Mouse (Mus musculus) lung, postnatal 36 days (tissue): ENCODE data around the gene Urb1.
"Not testable (repeated sequence)": the region's sequence is repeated elsewhere in the genome, so short reads cannot be mapped to it uniquely, and the experiment has no call there.

Source experiments
- DNase-seq: peaks from one replicate; pipeline ENCODE4 v3.0.0; 2022; ENCODE audit warnings: mixed read lengths

Urb1 gene

GRCm38 (mm10) chr16:90809975-90810715 is at the start of gene Urb1:
Gene Urb1 (minus strand): TSS chr16:90810413.
- DNase-seq, result peak; percentile 100

- DNase-seq, result no peak
These were observed 48.0 kb upstream of the Urb1 start for GRCm38 (mm10) chr16:90858206-90858605.

GRCm38 (mm10) chr16:90856552-90857200 is 46.5 kb upstream of the Urb1 start:
- peak; percentile 69 for DNase-seq

- DNase-seq, result no peak
These were observed 41.6 kb upstream of the Urb1 start for GRCm38 (mm10) chr16:90851621-90852334.

- DNase-seq, result no peak
These were observed 40.7 kb upstream of the Urb1 start for GRCm38 (mm10) chr16:90850881-90851280.

- peak; percentile 57 for DNase-seq
These were observed 39.0 kb upstream of the Urb1 start for GRCm38 (mm10) chr16:90849262-90849661.

- DNase-seq, result peak; percentile 79
These were observed 38.5 kb upstream of the Urb1 start for GRCm38 (mm10) chr16:90848697-90849096.

GRCm38 (mm10) chr16:90845591-90845990 is 35.4 kb upstream of the Urb1 start:
- no peak for DNase-seq

- DNase-seq, result peak; percentile 49
These were observed 34.8 kb upstream of the Urb1 start for GRCm38 (mm10) chr16:90845038-90845437.

GRCm38 (mm10) chr16:90842164-90842563 is 32.0 kb upstream of the Urb1 start:
- no peak for DNase-seq

- DNase-seq, result no peak
These were observed 27.2 kb upstream of the Urb1 start for GRCm38 (mm10) chr16:90837431-90837830.

- no peak for DNase-seq
These were observed 23.0 kb upstream of the Urb1 start for GRCm38 (mm10) chr16:90833041-90833791.

GRCm38 (mm10) chr16:90832495-90832894 is 22.3 kb upstream of the Urb1 start:
- DNase-seq, result no peak

GRCm38 (mm10) chr16:90831676-90832075 is 21.5 kb upstream of the Urb1 start:
- DNase-seq, result peak; percentile 45

GRCm38 (mm10) chr16:90830686-90831439 is 20.6 kb upstream of the Urb1 start:
- DNase-seq, result peak; percentile 90

- DNase-seq, result peak; percentile 96
These were observed 19.9 kb upstream of the Urb1 start for GRCm38 (mm10) chr16:90829894-90830685.

- DNase-seq, result no peak
These were observed 18.9 kb upstream of the Urb1 start for GRCm38 (mm10) chr16:90829136-90829535.

GRCm38 (mm10) chr16:90827498-90827897 is 17.3 kb upstream of the Urb1 start:
- peak; percentile 42 for DNase-seq

- no peak for DNase-seq
These were observed 16.2 kb upstream of the Urb1 start, which contains the start of gene Eva1c for GRCm38 (mm10) chr16:90826457-90826856. Gene Eva1c (plus strand): TSS chr16:90826719.

GRCm38 (mm10) chr16:90826041-90826440 is 15.8 kb upstream of the Urb1 start:
- no peak for DNase-seq

GRCm38 (mm10) chr16:90823986-90824385 is 13.8 kb upstream of the Urb1 start:
- not testable (repeated sequence) for DNase-seq
